Mouse (Mus musculus) stomach, embryonic 16.5 days (tissue): ENCODE data around the gene Hadhb. TPM values are rescaled to one million over a fixed set of nuclear protein-coding genes. Genes with fewer than 3 reads are reported as not detected.

ENCODE experiments used
- ATAC-seq: fragments of 200-750 bp; cut with Nextera tagmentation; 2 replicates; pipeline ENCODE4 v1.8.0; 2017; ENCODE audit warnings: moderate number of reproducible peaks, moderate TSS enrichment; ENCODE audit not compliant: insufficient read depth, low FRiP score
- H3K27ac ChIP-seq: fragments of 300-500 bp; sonication (generic); 2 replicates; pipeline ENCODE4 v1.5.1; 2014; ENCODE audit warnings: low read length
- H3K27me3 ChIP-seq: fragments of 300-500 bp; sonication (generic); 2 replicates; pipeline ENCODE4 v1.6.1; 2014; ENCODE audit warnings: low read length, control low read depth, mixed read lengths; ENCODE audit not compliant: control insufficient read depth, insufficient read depth
- H3K36me3 ChIP-seq: fragments of 300-500 bp; sonication (generic); 2 replicates; pipeline ENCODE4 v1.6.1; 2014; ENCODE audit warnings: low read length; ENCODE audit not compliant: control insufficient read depth, insufficient read depth
- H3K4me1 ChIP-seq: fragments of 300-500 bp; sonication (generic); 2 replicates; pipeline ENCODE4 v1.6.1; 2014; ENCODE audit warnings: low read length, control low read depth, mixed read lengths; ENCODE audit not compliant: control insufficient read depth, insufficient read depth
- H3K4me2 ChIP-seq: fragments of 300-500 bp; sonication (generic); 2 replicates; pipeline ENCODE4 v1.6.1; 2014; ENCODE audit warnings: low read depth, low read length, mixed read lengths
- H3K4me3 ChIP-seq: fragments of 300-500 bp; sonication (generic); replicated peaks from 2 replicates; pipeline ENCODE4 v1.5.1; 2014; ENCODE audit warnings: mild to moderate bottlenecking, low read length
- H3K9ac ChIP-seq: fragments of 300-500 bp; sonication (generic); 2 replicates; pipeline ENCODE4 v1.6.1; 2014; ENCODE audit warnings: low read length
- H3K9me3 ChIP-seq: fragments of 300-500 bp; sonication (generic); replicated peaks from 2 replicates; pipeline ENCODE4 v1.6.1; 2016; ENCODE audit warnings: low read length, control low read depth; ENCODE audit not compliant: control insufficient read depth
- WGBS: fragments of 180-500 bp; shearing (Covaris S2); extraction: QIAGEN DNeasy Blood & Tissue Kit; methylation state at CpG from one replicate; pipeline ENCODE4 v1.1.7; 2014; 5-methylcytosine and 5-hydroxymethylcytosine counted together
- microRNA counts: library from miRNA; unstranded; fragments of <30 nt; microRNA quantifications from one replicate; lab custom pipeline; 2016
- microRNA-seq: library from miRNA; unstranded; fragments of <30 nt; microRNA quantifications from one replicate; pipeline ENCODE4, GENCODE M21; 2016
- polyA plus RNA-seq: library from polyadenylated mRNA; unstranded; fragments of >200 nt; fragmentation: Nextera tagmentation; extraction: Ambion mirVana; gene quantifications from 2 replicates; pipeline ENCODE4 v1.2.1, GENCODE M21; 2015

Hadhb gene
- polyA plus RNA-seq, 1 experiment from 2014 or later, result 217 TPM

DNA sequence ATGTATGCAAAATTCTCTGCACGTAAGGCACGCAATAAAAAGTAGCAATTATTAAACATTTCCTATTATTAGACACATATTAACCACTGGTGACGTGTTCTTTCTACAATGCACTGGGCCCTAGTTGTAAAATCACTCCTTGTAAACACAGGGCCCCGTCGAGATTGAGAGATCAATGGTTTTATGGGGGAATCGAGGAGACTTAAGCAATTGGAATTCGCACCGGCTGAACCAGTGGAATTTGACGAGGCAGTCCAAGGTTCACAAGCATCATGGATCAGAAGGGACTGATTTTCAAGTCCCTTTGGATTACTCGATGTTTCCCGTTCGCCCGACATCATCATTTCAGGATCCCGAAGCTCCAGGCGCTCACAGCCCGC is 76.8 kb downstream of the Hadhb start:
- Histone ChIP-seq H3K27me3 (no peaks in the 10 kb centered on the region), H3K9me3 (0 out of 2 replicates have a peak, but pooled peaks cover 3% of the 10 kb centered on the region), H3K27ac (peak overlapping the region; percentile 80), H3K4me3 (peak overlapping the region; percentile 85), H3K9ac (peak overlapping the region; percentile 74), H3K36me3 (no peaks in the 10 kb centered on the region), H3K4me1 (peaks cover 13% of the 10 kb centered on the region), H3K4me2 (peak overlapping the region; percentile 77)
- 40% methylated on average over 16 of the region's 16 CpGs for WGBS
- no peak for ATAC-seq

- Histone ChIP-seq H3K4me1 (peaks cover 13% of the 10 kb centered on the region), H3K4me3 (peak within 1 kb of the TSS; percentile 85), H3K9me3 (0 out of 2 replicates have a peak, but pooled peaks cover 3% of the 10 kb centered on the region), H3K4me2 (peak within 1 kb of the TSS; percentile 77), H3K9ac (peak within 1 kb of the TSS; percentile 87), H3K27me3 (no peaks in the 10 kb centered on the region), H3K27ac (peak within 1 kb of the TSS; percentile 93), H3K36me3 (no peaks in the 10 kb centered on the region)
- ATAC-seq, result peak; percentile 100
- 2% methylated on average over 71 of the region's 71 CpGs for WGBS
Observed at GRCm38 (mm10) chr5:30232271-30232971, 77.4 kb downstream of the Hadhb start, which contains the start of gene Selenoi. TSS of gene Selenoi (plus strand) at chr5:30232581.

- Histone ChIP-seq H3K27me3 (no peaks in the 10 kb centered on the region), H3K36me3 (no peaks in the 10 kb centered on the region), H3K9me3 (0 out of 2 replicates have a peak, but pooled peaks cover 3% of the 10 kb centered on the region), H3K27ac (peak overlapping the region; percentile 93), H3K9ac (peak overlapping the region; percentile 87), H3K4me2 (peak overlapping the region; percentile 77), H3K4me1 (peaks cover 13% of the 10 kb centered on the region), H3K4me3 (peak overlapping the region; percentile 85)
- no peak for ATAC-seq
- whole genome bisulfite sequencing, result 3% methylated on average over 15 of the region's 15 CpGs
Observed at GRCm38 (mm10) chr5:30233042-30233441, 78.0 kb downstream of the Hadhb start.

DNA sequence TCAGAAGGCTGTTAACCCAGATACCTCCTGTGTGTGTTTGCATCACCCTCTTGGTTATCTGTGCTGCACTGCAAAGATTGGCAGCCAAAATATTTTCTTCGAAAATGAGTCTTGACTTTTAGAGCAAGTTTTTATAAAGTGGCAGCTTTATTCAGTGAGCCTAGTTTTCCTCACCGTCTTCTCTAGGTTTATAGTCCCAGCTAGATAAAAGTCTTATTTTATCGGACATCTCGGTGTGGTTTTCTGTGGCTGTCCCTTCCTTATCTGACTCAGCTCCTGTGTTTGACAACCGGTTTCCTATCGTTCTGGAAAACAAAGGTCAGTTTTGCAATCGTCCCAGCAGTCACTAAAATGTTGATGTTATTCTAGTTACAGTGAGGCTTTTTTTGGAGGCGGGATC is 78.9 kb downstream of the Hadhb start:
- Histone ChIP-seq H3K4me2 (peak overlapping the region; percentile 77), H3K4me1 (peaks cover 13% of the 10 kb centered on the region), H3K36me3 (no peaks in the 10 kb centered on the region), H3K27me3 (no peaks in the 10 kb centered on the region), H3K4me3 (peak overlapping the region; percentile 85), H3K9me3 (0 out of 2 replicates have a peak, but pooled peaks cover 3% of the 10 kb centered on the region), H3K27ac (no peak overlapping the region), H3K9ac (0 out of 2 replicates have a peak overlapping the region, but pooled peaks have one; percentile 18)
- WGBS, result 38% methylated on average over 8 of the region's 8 CpGs
- no peak for ATAC-seq

MicroRNA genes within 50 kb of the gene (microRNA counts, 519-probe panel; counts per million panel counts)
- 1,501 counts per million, percentile 17 among the panel's probes with 10 or more counts for microRNA mmu-miR-1960 (lab: Ali Mortazavi, UCI)

Small RNAs within 50 kb of the gene (microRNA-seq; reads per million reads assigned to microRNA genes)
- gene Mir1960, result 1.5 reads per million

Other genes with a start within 250 kb of the Hadhb start
- gene Il6, start 142.1 kb upstream of the Hadhb start, polyA plus RNA-seq, result 0.16 and 0.22 TPM in 2 replicates
- gene Tyms, start 81.6 kb upstream of the Hadhb start, polyA plus RNA-seq, result 217 and 232 TPM in 2 replicates
- gene Garem2, start 50.1 kb upstream of the Hadhb start, polyA plus RNA-seq, result 0.07 and 0.12 TPM in 2 replicates
- gene 3110082J24Rik, start 49.2 kb upstream of the Hadhb start, polyA plus RNA-seq, result not detected in 2 replicates
- gene Hadha, start 86 bp upstream of the Hadhb start, polyA plus RNA-seq, result 173 and 174 TPM in 2 replicates
- gene Adgrf3, start 50.5 kb downstream of the Hadhb start, polyA plus RNA-seq, result 0.37 and 0.41 TPM in 2 replicates
- 21.4 and 26.7 TPM in 2 replicates for gene Selenoi, start 77.3 kb downstream of the Hadhb start, polyA plus RNA-seq
- 0.59 and 1.4 TPM in 2 replicates for gene Drc1, start 126.1 kb downstream of the Hadhb start, polyA plus RNA-seq